Mouse (Mus musculus) testis, postnatal 14 days (tissue): ENCODE results near the gene Scgb1b11.
"Not testable (repeated sequence)": the region's sequence is repeated elsewhere in the genome, so short reads cannot be mapped to it uniquely, and the experiment has no call there.

Experiments used
- DNase-seq: peaks from one replicate; pipeline ENCODE4 v3.0.0; 2021; ENCODE audit warnings: low spot score

The Scgb1b11 gene

DNA sequence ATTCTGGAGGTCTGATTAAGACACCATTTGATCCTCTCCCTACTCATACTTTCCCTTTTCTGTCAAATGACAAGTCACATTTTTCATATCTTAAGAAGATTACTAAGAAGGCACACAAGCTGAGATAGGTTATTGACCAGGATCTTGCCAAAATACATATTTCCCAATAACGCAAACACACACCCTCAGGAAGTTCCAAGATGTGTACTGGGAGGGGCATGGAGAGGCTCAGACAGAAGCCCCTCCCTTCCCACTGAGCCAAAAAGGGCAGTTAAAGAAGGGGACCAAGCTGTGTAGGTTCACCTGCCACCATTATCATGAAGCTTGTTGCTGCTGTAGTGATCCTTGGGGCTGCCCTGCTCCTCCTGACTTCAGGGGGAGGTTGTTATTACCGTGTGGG lies at the start of gene Scgb1b11:
Gene Scgb1b11 (plus strand): TSS at position 301 of the 400 bp plus-strand sequence.
- DNase-seq = not testable (repeated sequence)

DNA sequence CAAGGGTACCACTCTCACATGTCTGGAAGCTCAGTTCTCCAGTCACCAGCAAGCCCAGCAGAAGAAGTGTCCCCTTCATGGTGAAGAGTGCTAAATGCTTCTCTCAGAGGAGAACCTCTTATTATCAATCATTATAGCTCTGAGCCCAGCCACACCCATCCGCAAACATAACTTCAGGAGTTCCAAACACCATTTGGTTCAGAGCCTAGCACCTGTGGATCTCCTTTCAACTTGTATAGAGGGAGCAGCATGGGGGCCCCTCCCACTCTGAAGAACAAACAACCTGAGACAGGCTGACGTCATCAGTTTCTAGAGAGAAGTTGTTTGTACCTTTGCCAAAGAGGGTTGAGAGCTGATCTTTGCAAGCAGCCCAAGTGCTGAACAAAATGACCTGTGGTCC lies 11.6 kb upstream of the Scgb1b11 start, which contains the start of gene Scgb2b11:
Gene Scgb2b11 (minus strand): TSS at position 101 of the 400 bp plus-strand sequence.
- not testable (repeated sequence) for DNase-seq
